Mouse (Mus musculus): ENCODE results near the gene Bach2. TPM values are rescaled to one million over a fixed set of nuclear protein-coding genes. Genes with fewer than 3 reads are reported as not detected.

The Bach2 gene
- total RNA-seq, 2 experiments from 2014 or later: 1.3 TPM; not detected in 1

DNA sequence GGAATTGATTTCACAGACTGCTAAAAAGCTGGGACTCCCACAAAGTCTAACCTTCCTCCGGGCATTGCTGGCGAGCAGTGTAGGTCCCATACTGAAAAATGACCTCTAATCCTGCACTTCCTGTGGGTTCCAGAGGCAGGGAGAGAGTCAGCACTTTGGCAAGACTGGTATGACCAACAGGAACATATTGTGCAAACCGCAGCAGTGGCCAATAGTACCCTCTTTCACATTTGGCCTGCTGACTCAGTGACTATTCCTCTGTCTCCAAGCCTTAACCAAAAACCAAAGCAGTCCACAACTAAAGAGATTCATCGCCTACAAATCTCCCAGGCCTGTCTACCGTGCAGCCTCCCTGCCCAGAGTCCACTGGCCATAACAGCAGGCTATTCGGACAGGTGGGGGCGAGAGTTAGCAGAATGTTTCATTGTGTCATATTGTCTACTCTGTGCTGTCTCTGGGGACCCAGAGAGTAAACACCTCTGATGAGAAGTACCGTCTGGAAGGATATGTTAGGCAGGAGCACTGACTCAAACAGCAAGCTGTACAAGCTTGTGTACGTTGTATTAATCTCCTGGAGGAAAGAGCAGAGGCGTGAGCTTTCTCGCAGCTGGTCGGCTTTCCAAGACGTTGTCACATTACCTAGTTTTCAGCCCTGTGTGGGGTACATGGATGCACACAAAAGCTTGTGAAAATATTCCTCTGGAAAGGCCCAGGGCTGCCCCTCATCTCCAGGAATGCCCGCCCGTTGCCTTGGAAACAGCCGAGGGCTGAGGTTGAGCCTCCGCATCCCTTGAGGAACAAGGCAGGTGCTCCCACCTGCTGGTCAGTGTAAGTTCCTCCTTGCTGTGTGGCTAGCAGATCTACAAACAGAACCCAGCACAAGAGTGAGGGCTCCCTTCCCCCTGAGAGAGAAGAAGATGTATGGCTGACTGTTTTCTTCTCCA lies 331.7 kb downstream of the Bach2 start:
- no peak for ATAC-seq (replicated peaks; ENCODE audit: low FRiP score, poor library complexity, severe bottlenecking)

DNA sequence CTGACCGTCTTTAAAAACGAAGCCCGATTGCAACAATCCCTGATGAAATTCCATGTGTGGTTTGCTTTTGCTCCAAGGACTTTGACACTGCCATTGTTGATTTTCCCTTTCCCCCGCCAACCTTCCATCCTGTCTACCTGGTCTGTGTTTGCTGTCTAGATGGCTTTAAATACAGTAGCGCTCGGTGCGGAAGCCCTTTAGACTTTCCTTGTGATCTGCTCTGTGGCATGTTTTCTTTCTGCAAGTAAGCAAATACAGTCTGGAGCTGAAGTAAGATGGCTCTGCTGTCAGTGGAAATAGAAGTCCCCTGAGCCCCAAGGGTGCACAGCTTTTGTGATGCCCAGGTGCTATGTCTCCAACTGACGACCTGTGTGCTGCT lies 332.3 kb downstream of the Bach2 start:
- ATAC-seq (replicated peaks; ENCODE audit: low FRiP score, poor library complexity, severe bottlenecking): no peak

DNA sequence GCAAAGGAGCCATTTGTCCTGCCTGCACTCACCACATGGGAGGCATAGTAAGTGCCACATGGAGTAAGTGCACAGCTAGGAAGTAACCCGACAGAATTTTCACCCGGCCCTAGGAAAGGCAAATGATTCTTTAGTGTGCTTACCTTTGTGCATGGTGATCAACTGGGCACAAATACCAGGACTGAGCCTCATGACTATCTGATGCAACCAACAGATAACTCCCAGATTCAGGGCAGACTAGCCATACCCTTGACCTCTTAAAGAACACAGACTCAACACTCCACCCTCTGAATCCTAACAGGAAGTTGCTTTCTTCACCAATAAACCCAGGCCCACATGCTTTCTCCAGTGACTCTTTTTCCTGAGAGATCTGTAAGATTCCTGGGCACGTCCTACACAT lies 332.8 kb downstream of the Bach2 start:
- no peak for ATAC-seq (replicated peaks; ENCODE audit: low FRiP score, poor library complexity, severe bottlenecking)

DNA sequence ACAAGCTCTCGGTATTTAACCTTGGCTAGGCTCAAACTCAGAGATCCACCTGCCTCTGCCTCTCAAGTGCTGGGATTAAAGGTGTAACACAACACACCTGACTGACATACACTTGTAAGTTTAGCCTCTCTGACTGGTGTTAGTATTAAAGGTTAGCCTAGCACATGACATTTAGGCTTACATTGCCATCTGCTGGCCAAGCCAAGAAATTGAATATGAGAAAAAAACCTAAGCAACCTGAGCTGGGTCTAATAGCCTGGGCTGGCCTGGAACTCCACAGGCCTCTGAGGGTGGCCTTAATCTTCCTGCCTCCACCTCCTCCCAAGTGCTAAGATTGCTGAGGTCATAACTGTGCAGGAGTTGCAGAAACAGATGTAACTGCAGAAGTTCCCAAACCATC lies 333.5 kb downstream of the Bach2 start:
- ATAC-seq (replicated peaks; ENCODE audit: low FRiP score, poor library complexity, severe bottlenecking): no peak

DNA sequence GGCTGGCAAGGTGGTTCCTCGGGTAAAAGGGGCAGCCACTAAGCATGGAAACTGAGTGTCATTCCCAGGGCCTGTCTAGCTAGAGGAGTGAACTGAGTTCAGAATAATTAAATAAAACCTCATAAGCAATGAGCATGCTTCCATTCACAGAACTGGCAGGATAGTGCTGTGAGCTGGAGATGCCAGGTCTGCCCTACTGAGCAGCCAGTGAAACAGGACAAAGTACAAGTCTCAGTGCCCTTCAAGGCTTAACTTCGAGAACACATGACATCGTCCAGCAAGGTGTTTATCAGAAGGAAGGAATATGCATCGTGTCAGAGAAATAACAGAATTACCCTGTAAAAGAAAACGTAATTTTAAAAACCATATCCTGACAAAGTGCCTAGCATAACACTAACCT lies 335.0 kb downstream of the Bach2 start:
- no peak for ATAC-seq (replicated peaks; ENCODE audit: low FRiP score, poor library complexity, severe bottlenecking)

DNA sequence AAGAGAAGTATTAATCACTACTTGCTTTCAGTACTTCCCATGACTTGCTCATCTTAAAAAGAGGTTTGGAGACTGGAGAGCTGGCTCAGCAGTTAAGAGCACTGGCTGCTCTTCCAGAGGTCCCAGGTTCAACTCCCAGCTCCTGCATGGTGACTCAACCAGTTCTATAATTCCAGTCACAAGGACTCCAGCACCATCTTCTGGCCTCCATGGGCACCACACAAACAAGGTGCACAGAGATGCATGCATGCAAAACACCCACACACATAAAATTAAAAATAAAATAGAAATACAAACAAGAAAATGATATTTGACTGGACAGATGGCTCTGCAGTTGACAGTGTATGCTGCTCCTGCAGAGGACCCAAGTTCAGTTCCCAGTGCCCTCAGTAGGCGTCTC lies 336.0 kb downstream of the Bach2 start:
- ATAC-seq (replicated peaks; ENCODE audit: low FRiP score, poor library complexity, severe bottlenecking): no peak

DNA sequence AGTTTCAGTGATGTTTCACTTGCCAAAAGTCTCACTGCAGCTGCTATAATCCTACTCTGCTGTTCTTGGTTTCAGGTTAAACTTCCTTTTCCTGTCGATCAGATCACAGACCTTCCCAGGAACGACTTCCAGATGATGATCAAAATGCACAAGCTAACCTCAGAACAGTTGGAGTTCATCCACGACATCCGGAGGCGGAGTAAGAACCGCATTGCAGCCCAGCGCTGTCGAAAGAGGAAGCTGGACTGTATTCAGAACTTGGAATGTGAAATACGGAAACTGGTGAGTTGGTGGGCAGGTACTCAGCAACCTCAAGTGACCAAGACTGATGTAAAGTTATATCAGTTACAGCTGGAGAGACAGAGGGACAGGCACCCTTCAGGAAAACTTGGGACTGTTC lies 336.6 kb downstream of the Bach2 start:
- ATAC-seq (replicated peaks; ENCODE audit: low FRiP score, poor library complexity, severe bottlenecking): no peak

DNA sequence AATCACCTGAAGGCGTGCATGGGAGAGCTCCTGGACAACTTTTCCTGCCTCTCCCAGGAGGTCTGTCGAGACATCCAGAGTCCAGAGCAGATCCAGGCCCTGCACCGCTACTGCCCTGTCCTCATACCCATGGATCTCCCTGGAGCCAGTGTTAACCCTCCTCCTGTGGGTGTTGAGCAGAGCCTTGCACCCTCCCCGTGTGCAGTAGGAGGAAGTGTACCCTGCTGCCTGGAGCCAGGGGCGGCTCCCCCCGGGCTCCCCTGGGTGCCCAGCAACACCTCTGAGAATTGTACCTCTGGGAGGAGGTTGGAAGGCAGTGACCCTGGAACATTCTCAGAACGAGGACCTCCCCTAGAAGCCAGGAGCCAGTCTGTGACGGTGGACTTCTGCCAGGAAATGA lies 341.2 kb downstream of the Bach2 start:
- ATAC-seq (replicated peaks; ENCODE audit: low FRiP score, poor library complexity, severe bottlenecking): no peak

DNA sequence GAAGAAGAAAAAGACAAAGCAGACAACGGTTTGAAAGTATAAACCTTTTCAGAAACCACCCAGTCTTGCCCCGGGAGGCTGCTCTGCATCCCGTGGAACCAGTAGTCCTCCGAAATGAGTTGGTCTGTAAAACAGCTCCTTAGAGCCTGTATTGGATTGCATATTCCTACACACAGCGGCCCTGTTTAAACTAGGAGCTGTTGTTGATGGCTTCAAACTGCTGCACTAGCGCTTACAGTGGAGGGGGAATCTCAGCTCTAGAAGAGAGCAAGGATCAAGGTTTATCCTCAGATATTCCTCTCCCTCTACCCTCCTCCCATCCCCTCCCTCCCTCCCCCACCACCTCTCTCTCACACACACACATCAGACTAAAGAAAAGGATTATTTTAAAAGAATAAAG lies 345.6 kb downstream of the Bach2 start:
- ATAC-seq (replicated peaks; ENCODE audit: low FRiP score, poor library complexity, severe bottlenecking): no peak

DNA sequence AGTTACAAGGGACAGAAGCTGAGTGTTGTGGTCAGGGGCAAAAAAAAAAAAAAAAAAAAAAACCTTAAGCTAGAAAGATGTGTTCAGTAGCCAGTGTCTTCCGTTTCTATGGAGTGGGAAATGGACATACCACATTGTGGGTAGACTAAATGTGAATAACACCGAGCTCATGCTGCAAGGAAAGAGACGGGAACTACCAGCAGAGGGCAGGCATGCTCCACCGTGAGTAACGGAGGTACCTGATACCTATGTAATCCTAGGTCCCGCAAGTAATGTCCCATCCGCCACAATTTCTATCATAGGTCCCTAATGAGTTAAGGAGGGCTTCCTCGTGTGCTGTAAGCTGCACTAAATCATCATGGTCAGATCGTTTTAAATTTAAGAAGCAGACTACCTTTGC lies 348.0 kb downstream of the Bach2 start:
- peak; percentile 78; the same call in 1 of the 2 replicates for ATAC-seq (replicated peaks; ENCODE audit: low FRiP score, poor library complexity, severe bottlenecking)

DNA sequence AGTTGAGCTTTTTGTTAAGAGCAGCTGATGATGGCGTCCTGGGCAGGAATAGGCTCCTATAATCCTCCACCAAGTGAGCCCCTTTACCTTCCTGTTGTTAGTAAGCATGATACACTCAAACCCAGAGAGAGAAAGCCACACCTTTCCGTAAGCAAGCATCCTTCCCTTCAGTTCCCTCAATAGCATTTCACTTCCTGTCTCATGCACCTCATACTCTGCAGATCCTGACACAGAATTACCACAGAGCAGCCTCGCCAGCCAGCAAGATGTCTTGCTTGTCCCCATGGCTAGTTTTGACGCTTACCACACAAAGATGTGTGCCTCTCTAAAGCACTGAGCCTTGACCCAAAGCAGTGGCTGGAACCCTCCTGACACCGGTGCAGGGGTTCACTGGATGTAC lies 348.9 kb downstream of the Bach2 start:
- ATAC-seq (replicated peaks; ENCODE audit: low FRiP score, poor library complexity, severe bottlenecking): no peak

DNA sequence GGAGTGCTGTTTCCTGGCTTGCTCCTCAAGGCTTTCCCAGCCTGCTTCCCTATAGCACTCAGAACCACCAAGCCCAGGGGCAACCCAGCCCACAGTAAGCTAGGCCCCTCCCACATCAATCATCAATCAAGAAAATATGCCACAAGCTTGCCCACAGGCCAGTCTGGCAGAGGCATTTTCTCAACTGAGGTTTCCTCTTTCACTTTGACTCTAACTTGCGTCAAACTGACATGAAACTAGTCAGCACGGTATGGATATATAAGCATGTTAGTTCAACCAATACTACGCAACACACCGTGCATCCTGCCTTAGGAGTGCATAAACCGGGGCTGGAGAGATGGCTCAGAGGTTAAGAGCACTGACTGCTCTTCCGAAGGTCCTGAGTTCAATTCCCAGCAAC lies 349.6 kb downstream of the Bach2 start:
- ATAC-seq (replicated peaks; ENCODE audit: low FRiP score, poor library complexity, severe bottlenecking): no peak

DNA sequence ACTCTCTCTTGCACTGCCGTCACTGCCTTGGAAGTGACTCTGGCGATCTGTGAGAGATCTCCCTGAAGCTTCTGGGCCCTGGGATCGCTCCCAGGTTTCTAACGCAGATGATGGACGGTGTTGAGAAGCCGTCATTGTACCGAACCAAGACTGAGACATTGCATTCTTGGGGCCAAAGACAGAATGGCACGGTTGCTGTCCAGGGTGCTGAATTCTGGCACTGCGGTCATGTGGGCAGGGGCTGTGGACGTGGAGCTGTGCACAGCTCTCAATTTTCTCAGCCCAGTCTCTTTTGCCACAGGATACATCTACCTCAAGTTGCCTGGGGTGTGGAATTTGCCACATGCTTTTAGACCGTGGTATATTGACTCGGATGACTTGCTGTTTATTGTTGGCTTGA lies 362.5 kb downstream of the Bach2 start:
- ATAC-seq (replicated peaks; ENCODE audit: low FRiP score, poor library complexity, severe bottlenecking): no peak

DNA sequence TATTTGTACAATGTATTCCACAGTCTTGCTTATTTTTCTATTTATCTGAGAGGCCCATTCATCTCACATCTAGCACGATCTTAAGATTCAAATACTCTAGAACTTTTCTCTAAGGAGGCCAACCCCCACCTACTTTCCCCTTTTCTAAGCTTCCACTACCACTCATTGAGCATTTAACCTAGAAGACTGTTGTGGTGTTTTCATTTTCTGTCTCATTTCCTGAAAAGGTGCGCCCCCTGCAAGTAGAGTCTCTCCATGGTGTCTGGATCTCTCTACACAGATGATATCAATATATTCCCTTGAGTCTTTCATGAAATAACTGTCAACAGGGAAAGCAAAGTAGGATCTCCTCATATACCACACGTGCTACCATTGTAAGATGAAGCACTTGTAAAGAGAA lies 364.1 kb downstream of the Bach2 start, which contains the start of gene Gja10:
Gja10 (minus strand) TSS at position 101 of the 400 bp plus-strand sequence.
- ATAC-seq (replicated peaks; ENCODE audit: low FRiP score, poor library complexity, severe bottlenecking): no peak

DNA sequence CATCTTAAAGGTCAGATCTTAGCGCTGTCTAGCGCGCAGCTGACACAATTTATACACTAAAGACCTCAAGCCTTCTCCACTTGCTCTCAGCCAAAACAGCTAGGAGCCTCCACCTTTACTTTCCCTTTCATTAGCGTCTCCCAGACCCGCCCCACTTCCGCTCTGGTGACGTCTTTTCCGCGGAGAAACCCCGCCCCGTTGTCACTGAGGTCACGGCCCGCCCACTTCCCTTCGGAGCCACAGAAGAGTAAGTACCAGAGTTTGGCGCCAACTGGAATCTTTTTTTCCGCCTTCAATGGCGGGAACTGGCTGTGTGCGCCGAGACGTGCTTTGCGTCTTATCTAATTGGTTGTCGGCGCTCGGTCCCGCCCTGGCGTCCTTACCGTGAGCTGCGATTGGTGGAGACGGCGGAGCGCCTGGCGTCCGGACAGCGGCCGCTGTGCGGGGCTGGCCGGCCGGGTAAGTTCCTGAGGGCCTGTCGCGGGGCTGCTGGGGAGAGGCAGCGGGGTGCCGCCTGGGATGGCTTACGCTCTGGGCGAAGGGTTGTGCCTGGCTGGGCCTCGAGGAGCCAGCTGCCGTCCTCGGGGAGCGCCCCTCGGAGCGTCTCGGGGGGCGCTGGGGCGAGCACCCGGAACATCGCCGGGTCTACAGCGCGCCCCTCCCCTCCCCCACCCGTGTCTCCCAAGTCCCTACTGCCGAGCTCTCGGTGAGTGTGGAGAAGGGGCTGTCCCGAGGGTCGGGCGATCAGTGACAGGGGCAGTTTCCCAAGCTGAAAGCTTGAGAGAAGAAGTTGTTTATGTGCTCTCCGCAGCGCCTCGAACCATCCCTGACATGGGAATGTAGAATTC lies 376.7 kb downstream of the Bach2 start, which contains the start of gene Casp8ap2:
Casp8ap2 (plus strand) TSS at position 418 of the 848 bp plus-strand sequence.
- peak; percentile 99 for ATAC-seq (replicated peaks; ENCODE audit: low FRiP score, poor library complexity, severe bottlenecking)

DNA sequence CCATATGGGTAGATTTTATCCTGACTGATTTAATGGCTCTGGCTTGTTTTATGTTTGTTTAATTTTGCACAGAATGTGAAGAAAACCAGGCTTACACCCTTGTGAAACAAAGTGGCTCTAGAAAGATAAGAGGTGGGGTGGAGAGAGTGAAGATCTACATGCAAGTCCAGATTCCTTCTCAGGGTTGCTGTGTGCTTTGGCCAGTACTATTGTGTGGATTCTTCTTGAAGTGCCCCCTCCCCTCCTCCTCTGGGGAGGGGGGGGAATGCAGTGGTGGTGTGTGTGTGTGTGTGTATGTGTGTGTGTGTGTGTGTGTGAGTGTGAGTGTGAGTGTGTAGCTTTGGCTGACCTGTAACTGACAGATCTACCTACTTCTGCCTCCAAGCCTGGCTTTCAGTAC lies 383.0 kb downstream of the Bach2 start:
- ATAC-seq (replicated peaks; ENCODE audit: low FRiP score, poor library complexity, severe bottlenecking): no peak
